7 mouse cellular contexts compared by ENCODE assay signal in the genomic region with DNA sequence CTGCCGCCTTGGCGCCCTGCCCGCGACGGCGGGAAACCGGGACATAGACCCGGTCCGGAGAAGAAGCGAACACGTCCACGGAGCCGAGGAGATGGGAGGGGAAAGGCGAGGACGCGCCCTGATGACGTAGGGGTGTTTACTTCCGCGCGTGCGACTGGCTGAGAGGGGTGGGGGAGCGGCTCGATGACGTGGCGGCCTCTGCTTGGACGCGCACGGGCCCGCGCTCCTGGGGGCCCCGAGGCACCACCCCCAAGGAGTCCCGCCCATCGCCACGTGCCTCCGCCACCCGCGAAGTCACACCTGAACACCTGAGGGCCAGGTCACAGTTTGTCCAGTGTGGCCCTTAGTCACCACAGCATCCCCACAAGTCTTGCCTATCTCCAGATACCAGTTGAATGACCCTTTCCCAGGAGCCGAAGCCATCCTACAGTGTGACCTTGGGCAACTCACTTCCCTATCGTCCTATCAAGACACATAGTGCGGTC. TPM values are rescaled to one million over a fixed set of nuclear protein-coding genes. Genes with fewer than 3 reads are reported as not detected.
DNase-seq lines count a peak whose midpoint lies in the region; ATAC-seq and TF ChIP-seq lines count a peak whose summit lies in the region.

Dhx40 (minus strand) TSS at position 242 of the 485 bp plus-strand sequence.

- peak within 1 kb of the TSS; percentile 69 for H3K9ac ChIP-seq in intestine, postnatal 0 days (ENCODE audit: low read depth, low read length)
- H3K9ac ChIP-seq in midbrain, embryonic 12.5 days (replicated peaks) = peak within 1 kb of the TSS; percentile 67

- 6% methylated on average over 40 of the region's 40 CpGs for WGBS in intestine, postnatal 0 days
- 5% methylated on average over 40 of the region's 40 CpGs for WGBS in midbrain, embryonic 12.5 days
- WGBS in small intestine, adult 2 months = 4% methylated on average over 40 of the region's 40 CpGs

- no peak for TF ChIP-seq CTCF in intestine, postnatal 0 days (IDR thresholded peaks at IDR 0.05; ENCODE audit: low read depth)
- TF ChIP-seq CTCF in small intestine, adult 2 months (IDR thresholded peaks at IDR 0.05; ENCODE audit: extremely low read depth, insufficient read length, insufficient replicate concordance, low read depth, low read length) = no peak

- H3K27me3 ChIP-seq in intestine, postnatal 0 days (replicated peaks; ENCODE audit: control insufficient read depth, insufficient read depth, low read length) = no peaks in the 10 kb centered on the region
- H3K27me3 ChIP-seq in midbrain, embryonic 12.5 days = no peaks in the 10 kb centered on the region
- H3K27me3 ChIP-seq in small intestine, adult 2 months (ENCODE audit: control insufficient read depth, insufficient read depth, low read length) = no peaks in the 10 kb centered on the region

- intact Hi-C loops in left cerebral cortex, postnatal 4 days (cut with DNase I) = loop anchor here (10.0 kb wide), 1 partner anchor 187 kb away; the partner anchor contains the start of gene Ypel2

- TF ChIP-seq POLR2A in small intestine, adult 2 months (IDR thresholded peaks at IDR 0.05; ENCODE audit: low read depth, low read length) = peak; percentile 34; the same call in 1 of the 2 replicates

- peak within 1 kb of the TSS; percentile 75 for H3K4me2 ChIP-seq in intestine, postnatal 0 days (replicated peaks; ENCODE audit: low read depth)
- H3K4me2 ChIP-seq in midbrain, embryonic 12.5 days (replicated peaks) = peak within 1 kb of the TSS; percentile 68

- H3K27ac ChIP-seq in intestine, postnatal 0 days (ENCODE audit: low read depth, low read length) = peak within 1 kb of the TSS; percentile 75
- peak within 1 kb of the TSS; percentile 85 for H3K27ac ChIP-seq in midbrain, embryonic 12.5 days (replicated peaks)
- H3K27ac ChIP-seq in small intestine, adult 2 months (ENCODE audit: insufficient read depth, low read depth, low read length) = peak within 1 kb of the TSS; percentile 47

- ATAC-seq in intestine, postnatal 0 days = peak; percentile 97
- peak; percentile 84 for ATAC-seq in midbrain, embryonic 12.5 days (ENCODE audit: low FRiP score, low read depth)

- peak within 1 kb of the TSS; percentile 97 for H3K4me3 ChIP-seq in intestine, postnatal 0 days (ENCODE audit: low read depth, low read length)
- H3K4me3 ChIP-seq in midbrain, embryonic 12.5 days = peak within 1 kb of the TSS; percentile 84
- H3K4me3 ChIP-seq in small intestine, adult 2 months (ENCODE audit: low read depth, low read length) = peak within 1 kb of the TSS; percentile 88

- no peaks in the 10 kb centered on the region for H3K9me3 ChIP-seq in intestine, postnatal 0 days (ENCODE audit: control insufficient read depth)
- H3K9me3 ChIP-seq in midbrain, embryonic 12.5 days = no peaks in the 10 kb centered on the region

- 0 out of 2 replicates have a peak, but pooled peaks cover 7% of the 10 kb centered on the region for H3K36me3 ChIP-seq in intestine, postnatal 0 days (ENCODE audit: control insufficient read depth, insufficient read depth)
- peaks cover 26% of the 10 kb centered on the region for H3K36me3 ChIP-seq in midbrain, embryonic 12.5 days
- peaks cover 12% of the 10 kb centered on the region for H3K36me3 ChIP-seq in small intestine, adult 2 months (ENCODE audit: control insufficient read depth, insufficient read depth, low read length)

- peak; percentile 92 for DNase-seq in adrenal gland, adult 8-10 months
- peak; percentile 92 for DNase-seq in embryo, embryonic 9.5 days (ENCODE audit: extremely low spot score)
- peak; percentile 44 for DNase-seq in gonadal fat pad, adult 2 months (ENCODE audit: low read depth)
- DNase-seq in left cerebral cortex, postnatal 4 days = peak; percentile 93

- H3K4me1 ChIP-seq in intestine, postnatal 0 days (replicated peaks; ENCODE audit: control insufficient read depth, insufficient read depth, low read length) = no peaks in the 10 kb centered on the region
- peaks cover 11% of the 10 kb centered on the region for H3K4me1 ChIP-seq in midbrain, embryonic 12.5 days
- H3K4me1 ChIP-seq in small intestine, adult 2 months (ENCODE audit: control insufficient read depth, insufficient read depth, insufficient read length, low read length) = 0 out of 2 replicates have a peak, but pooled peaks cover 2% of the 10 kb centered on the region

RNA-seq across cellular contexts. Expression of gene Dhx40, which starts in this region (rescaled TPM):
- total RNA-seq in adrenal gland, adult 8-10 months (2022) = 10 to 100 TPM; 29.7 to 35.1 (median 32.2) TPM
- polyA plus RNA-seq in gonadal fat pad, adult 2 months (2012; rRNA removed) = 9.3 and 10.8 TPM in 2 replicates
- 8.4 and 8.6 TPM in 2 replicates for polyA plus RNA-seq in intestine, postnatal 0 days (2015; fragmentation: Nextera tagmentation; extraction: Ambion mirVana)
- 10 to 100 TPM; 20.5 to 20.8 TPM for total RNA-seq in left cerebral cortex, postnatal 4 days (2021)
- polyA plus RNA-seq in midbrain, embryonic 12.5 days (2016; fragmentation: Nextera tagmentation; extraction: Ambion mirVana) = 45.7 and 46.5 TPM in 2 replicates
- polyA plus RNA-seq in small intestine, adult 2 months (2012; rRNA removed) = 0.79 and 2.0 TPM in 2 replicates

Comparison
In these comparisons a context has a peak if more than half of its experiments do, and no peak if none do; other contexts are left out.
1. Peak in every context shown above with its lines: DNase-seq, ATAC-seq, H3K4me3 ChIP-seq and H3K27ac ChIP-seq.